Mouse (Mus musculus) T-helper 1 cell (primary cell): ENCODE data around the gene Klk1b4.

ENCODE experiments used
- in situ Hi-C: fragments of 300-600 bp; cut with MboI, MseI; formaldehyde crosslinking; loops from one replicate; pipeline ENCODE4 v1.15.1; 2025; ENCODE audit warnings: high pct_unique_total_duplicates

The Klk1b4 gene

GRCm38 (mm10) chr7:44253023-44253616, 45.9 kb downstream of the Klk1b4 start:
- in situ Hi-C loops, result no loop called here

GRCm38 (mm10) chr7:44254930-44255329, 47.7 kb downstream of the Klk1b4 start:
- in situ Hi-C loops, result no loop called here

GRCm38 (mm10) chr7:44257278-44257677, 50.0 kb downstream of the Klk1b4 start, which contains the start of gene Acp4:
Acp4 (minus strand) TSS chr7:44257378.
- in situ Hi-C loops, result no loop called here

GRCm38 (mm10) chr7:44260410-44260809, 53.2 kb downstream of the Klk1b4 start:
- in situ Hi-C loops, result loop anchor here (5.0 kb wide), 1 partner anchor 42 kb away; no protein-coding TSS in a partner anchor

- in situ Hi-C loops, result loop anchor here (5.0 kb wide), 1 partner anchor 41 kb away; no protein-coding TSS in a partner anchor
Observed at GRCm38 (mm10) chr7:44261147-44261546, 53.9 kb downstream of the Klk1b4 start, which contains the start of gene Gm15517. Gm15517 (plus strand) TSS chr7:44261447.
